Mouse (Mus musculus): ENCODE data around the gene Art5.
"Not testable (repeated sequence)": the region's sequence is repeated elsewhere in the genome, so short reads cannot be mapped to it uniquely, and the experiment has no call there.

Art5 gene

GRCm38 (mm10) chr7:102081784-102082183 lies 27.5 kb downstream of the Art5 start:
- no peak for DNase-seq (ENCODE audit: low spot score in 2 of 2)

GRCm38 (mm10) chr7:102080311-102080710 lies 29.0 kb downstream of the Art5 start:
- DNase-seq (ENCODE audit: low spot score in 2 of 2), result no peak

DNA sequence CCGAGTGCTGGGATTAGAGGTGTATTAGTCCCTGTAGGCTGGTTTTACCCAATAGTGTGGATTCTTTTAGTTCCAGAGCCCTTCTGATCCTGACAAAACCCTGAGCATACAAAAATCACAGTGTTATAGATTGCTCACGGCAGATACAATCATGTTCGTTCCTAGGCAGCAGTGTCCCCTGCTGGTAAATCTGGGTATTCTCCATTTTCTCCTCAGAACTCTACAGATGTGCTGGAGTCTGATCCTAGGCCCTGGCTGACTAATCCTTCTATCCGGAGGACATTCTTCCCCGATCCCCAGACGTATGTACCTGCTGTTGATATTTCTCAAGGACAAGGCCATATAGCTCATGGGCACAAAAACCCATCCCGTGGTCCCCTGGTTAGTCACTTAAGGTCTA lies 30.8 kb downstream of the Art5 start:
- DNase-seq (ENCODE audit: low spot score in 2 of 2), result peak in 1 of 2 experiments; percentile 14

DNA sequence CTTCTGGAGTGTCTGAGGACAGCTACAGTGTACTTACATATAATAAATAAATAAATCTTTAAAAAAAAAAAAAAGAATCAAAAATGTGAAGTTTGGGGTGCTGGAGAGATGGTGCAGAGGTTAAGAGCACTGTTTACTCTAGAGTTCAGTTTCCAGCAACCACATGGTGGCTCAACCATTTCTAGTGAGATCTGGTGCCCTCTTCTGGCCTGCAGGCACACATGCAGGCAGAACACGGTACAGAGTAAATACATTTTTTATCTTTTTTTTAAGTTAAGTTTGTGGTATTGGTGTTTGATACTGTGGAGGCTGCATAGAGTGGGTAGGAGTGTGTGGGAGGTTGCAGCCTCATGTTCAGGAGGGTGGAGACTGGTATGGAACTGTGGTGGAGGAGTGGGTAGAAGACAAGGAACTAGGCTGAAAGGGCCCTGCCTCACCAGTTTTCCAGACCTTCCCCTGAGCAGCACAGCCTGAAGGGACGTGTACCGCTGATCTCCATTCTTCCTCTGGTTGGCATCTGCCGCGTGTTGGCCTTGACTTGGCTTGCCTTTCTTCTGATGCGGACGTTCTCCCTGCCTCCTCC lies 32.5 kb downstream of the Art5 start:
- no peak for DNase-seq (ENCODE audit: low spot score in 2 of 2)

- no peak for DNase-seq (ENCODE audit: low spot score in 2 of 2)
Measured at GRCm38 (mm10) chr7:102066363-102066762, 42.9 kb downstream of the Art5 start.

DNA sequence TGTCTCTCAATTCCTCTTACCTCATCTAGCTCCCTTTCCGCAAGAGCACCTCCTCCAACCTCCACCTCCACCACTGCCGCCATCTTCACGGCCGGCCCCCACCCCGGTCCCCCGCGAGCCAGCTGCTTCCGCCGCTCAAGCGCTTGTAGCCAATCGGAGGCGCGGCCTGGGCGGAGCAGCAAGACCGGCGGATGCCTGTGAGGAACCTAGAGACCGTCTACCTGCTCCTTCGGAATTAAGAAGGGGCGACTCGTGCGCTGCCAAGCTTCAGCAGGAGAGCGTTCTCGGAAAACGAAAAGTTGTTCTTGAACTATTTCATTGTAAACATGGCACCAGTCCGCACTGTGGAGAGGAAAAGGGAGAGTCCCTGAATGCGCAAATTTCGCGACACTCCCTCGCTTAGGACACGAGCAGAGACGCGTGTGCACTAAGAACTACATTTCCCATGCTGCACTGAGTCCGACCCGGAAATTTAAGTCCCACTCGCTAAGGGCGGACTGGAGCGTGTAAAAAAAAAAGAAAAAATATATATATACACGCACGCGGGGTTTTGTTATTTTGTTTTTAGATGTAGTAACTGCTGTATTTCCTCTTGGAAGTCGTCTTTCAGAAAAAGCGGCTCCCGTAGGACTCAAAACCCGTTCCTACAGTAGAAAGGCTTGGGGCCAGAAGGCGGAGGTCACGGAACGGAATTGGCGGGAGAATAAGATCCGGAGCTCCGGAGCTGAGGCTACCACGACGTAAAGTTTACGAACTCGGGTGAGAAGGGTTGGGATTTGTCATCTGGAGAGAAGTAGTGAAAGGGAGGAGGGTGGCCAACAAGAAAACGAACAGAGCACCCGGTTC lies 44.0 kb downstream of the Art5 start, which contains the start of the genes Rnf121, Xndc1 and Xntrpc:
Rnf121 (minus strand) TSS at position 424 of the 846 bp plus-strand sequence.
Xndc1 (plus strand) TSS at position 466 of the 846 bp plus-strand sequence.
Xntrpc (plus strand) TSS at position 668 of the 846 bp plus-strand sequence.
- DNase-seq (ENCODE audit: low spot score in 2 of 2), result peak; percentile 90 to 92

DNA sequence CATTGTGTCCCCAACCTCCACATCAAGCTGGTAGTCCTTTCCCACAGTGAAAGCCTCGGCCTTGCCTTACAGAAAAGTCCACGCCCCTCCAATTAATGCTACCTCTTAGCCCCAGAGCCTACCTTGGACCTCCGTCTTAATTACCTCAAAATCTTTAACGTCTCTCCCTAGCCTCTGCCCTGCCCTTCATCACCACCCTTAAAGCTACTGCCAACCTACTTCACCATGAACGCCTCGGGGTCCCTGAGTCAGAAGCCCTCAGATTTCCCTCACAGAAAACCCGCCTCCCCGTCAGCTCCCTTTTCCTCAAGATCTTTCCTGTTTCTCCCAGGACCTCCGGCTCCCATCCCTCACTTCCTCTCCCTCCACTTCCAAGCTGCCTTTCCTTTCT lies 44.6 kb downstream of the Art5 start:
- no peak for DNase-seq (ENCODE audit: low spot score in 2 of 2)

DNA sequence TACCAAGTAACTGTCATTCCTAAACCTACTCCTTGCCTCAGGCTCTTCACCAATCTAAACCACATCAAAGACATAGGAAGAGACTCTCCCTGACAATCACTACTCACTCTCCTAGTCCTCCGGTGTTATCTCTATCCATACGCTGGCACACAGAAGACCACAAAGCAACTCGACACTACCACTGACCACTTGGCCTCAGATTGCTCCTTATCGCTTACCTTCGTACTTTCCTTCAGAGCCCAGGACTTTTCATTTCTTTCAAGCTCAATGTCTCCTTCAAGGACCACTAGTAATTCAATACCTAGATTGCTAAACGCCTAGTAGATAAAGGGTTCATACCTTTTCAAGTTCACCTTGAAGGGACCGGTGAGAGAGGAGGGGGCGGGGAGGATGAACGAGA lies 45.4 kb downstream of the Art5 start:
- no peak for DNase-seq (ENCODE audit: low spot score in 2 of 2)

DNA sequence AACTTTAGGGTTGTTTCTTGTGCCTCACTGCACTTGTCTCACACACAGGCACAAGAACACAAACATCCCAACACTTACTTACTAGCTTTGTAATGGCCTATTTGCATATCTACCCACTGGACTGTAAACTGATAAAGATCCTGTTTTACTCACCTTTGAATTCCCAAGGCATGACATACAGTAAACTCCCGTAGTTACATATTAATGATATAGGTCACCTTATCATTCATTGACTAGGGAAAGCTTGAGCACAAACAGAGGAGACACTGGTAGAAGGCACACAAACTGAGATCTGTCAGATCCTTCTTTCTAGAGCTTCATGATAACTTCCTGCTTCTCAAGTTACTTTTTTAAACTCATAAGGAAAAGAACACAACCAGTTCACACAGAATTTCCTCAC lies 47.1 kb downstream of the Art5 start:
- DNase-seq (ENCODE audit: low spot score in 2 of 2), result no peak

- DNase-seq (ENCODE audit: low spot score in 2 of 2), result no peak
Measured at GRCm38 (mm10) chr7:102061353-102061752, 47.9 kb downstream of the Art5 start.

DNA sequence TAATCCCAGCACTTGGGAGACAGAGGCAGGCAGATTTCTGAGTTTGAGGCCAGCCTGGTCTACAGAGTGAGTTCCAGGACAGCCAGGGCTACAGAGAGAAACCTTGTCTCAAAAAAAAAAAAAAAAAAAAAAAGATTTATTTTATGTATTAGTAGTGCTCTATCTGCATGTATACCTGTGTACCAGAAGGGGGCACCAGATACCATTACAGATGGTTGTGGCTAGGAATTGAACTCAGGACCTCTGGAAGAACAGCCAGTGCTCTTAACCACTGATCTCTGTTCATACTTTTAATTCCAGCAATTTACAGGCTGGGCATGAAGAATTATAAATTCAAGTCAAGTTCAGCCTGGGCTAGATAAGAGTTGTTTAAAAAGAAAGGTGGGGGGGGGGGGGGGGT lies 60.8 kb downstream of the Art5 start:
- not testable (repeated sequence) for DNase-seq (ENCODE audit: low spot score in 2 of 2)

Data from urinary bladder, postnatal 36 days (tissue).